Mouse (Mus musculus) urinary bladder, postnatal 4 days (tissue): ENCODE results near the gene Me1.

Experiments used
- DNase-seq, 2 experiments: peaks; one replicate each; pipeline ENCODE4 v3.0.0; 2021 to 2022; ENCODE audit warnings: low spot score in 2 of 2

Gene Me1

GRCm38 (mm10) chr9:86660327-86660726 lies 35.4 kb downstream of the Me1 start:
- DNase-seq, result no peak

GRCm38 (mm10) chr9:86658347-86658746 lies 37.4 kb downstream of the Me1 start:
- no peak for DNase-seq

- DNase-seq, result no peak
These were observed 43.6 kb downstream of the Me1 start for GRCm38 (mm10) chr9:86652194-86652593.

GRCm38 (mm10) chr9:86651254-86651653 lies 44.5 kb downstream of the Me1 start:
- DNase-seq, result no peak

- DNase-seq, result no peak
These were observed 44.9 kb downstream of the Me1 start for GRCm38 (mm10) chr9:86650822-86651221.

GRCm38 (mm10) chr9:86647931-86648550 lies 47.7 kb downstream of the Me1 start:
- no peak for DNase-seq

- no peak for DNase-seq
These were observed 48.9 kb downstream of the Me1 start for GRCm38 (mm10) chr9:86646807-86647206.

- DNase-seq, result no peak
These were observed 52.3 kb downstream of the Me1 start for GRCm38 (mm10) chr9:86643497-86643896.

GRCm38 (mm10) chr9:86638771-86639170 lies 57.0 kb downstream of the Me1 start:
- DNase-seq, result no peak

- DNase-seq, result no peak
These were observed 64.6 kb downstream of the Me1 start for GRCm38 (mm10) chr9:86631153-86631552.

- DNase-seq, result no peak
These were observed 65.3 kb downstream of the Me1 start for GRCm38 (mm10) chr9:86630352-86630931.

- DNase-seq, result no peak
These were observed 66.4 kb downstream of the Me1 start for GRCm38 (mm10) chr9:86629379-86629778.

GRCm38 (mm10) chr9:86627745-86628496 lies 67.8 kb downstream of the Me1 start:
- no peak for DNase-seq

- no peak for DNase-seq
These were observed 68.8 kb downstream of the Me1 start for GRCm38 (mm10) chr9:86626906-86627305.

GRCm38 (mm10) chr9:86624781-86625180 lies 71.0 kb downstream of the Me1 start:
- DNase-seq, result no peak

GRCm38 (mm10) chr9:86624039-86624438 lies 71.7 kb downstream of the Me1 start:
- DNase-seq, result no peak

- no peak for DNase-seq
These were observed 73.7 kb downstream of the Me1 start for GRCm38 (mm10) chr9:86622062-86622461.

GRCm38 (mm10) chr9:86619341-86620139 lies 76.2 kb downstream of the Me1 start:
- no peak for DNase-seq

- DNase-seq, result no peak
These were observed 77.8 kb downstream of the Me1 start for GRCm38 (mm10) chr9:86617837-86618492.

- DNase-seq, result no peak
These were observed 80.0 kb downstream of the Me1 start for GRCm38 (mm10) chr9:86615765-86616164.

GRCm38 (mm10) chr9:86612091-86612490 lies 83.7 kb downstream of the Me1 start:
- DNase-seq, result no peak

- peak in 1 of 2 experiments; percentile 15 for DNase-seq
These were observed 90.0 kb downstream of the Me1 start for GRCm38 (mm10) chr9:86605776-86606175.
